Mouse (Mus musculus) 3T3-L1 (cell line): Measurements from ENCODE around the gene Lsamp.
A peak's percentile ranks its signal among the peaks of the same experiment; 100 is the strongest.
"Not testable (repeated sequence)": the region's sequence is repeated elsewhere in the genome, so short reads cannot be mapped to it uniquely, and the experiment has no call there.

Experiments used
- DNase-seq: peaks from one replicate; pipeline ENCODE4 v3.0.0-alpha.2; 2015; ENCODE audit warnings: low read depth, low spot score

Gene Lsamp

DNA sequence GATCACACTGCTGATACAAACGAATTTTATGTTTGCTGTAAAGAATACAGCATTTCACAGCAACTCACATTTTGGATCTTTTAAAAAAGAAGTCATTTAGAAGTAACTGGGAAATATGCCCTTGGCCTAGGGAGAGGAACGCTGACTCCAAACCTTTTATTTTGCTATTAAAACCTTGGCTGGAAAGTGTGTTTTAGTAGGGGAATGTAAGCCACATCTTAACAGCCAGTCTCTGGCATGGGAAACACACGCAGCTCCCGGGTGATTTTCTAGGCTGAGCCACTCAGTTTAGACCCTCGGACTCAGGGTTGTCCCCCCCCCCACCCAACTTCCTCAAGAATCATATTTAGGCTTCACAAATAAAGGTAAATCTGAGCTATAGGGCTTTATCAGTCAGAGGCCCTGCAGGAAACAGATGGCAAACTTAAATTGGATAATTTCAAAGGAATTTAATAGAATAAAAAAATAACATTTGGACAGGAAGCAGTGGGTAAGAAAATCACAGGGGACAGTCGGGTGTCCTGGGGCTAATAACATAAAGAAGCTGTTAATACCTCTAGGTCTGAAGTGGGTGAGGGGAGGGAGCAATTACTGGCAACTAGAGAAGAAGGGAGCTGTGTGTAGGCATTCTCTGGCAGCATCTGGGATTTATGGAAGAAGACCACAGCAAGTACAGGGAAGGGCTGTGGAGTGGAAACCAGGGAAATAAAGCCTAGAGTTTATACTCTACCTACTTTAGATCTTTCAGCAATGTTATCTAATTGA lies 1933.1 kb downstream of the Lsamp start:
- DNase-seq, result no peak

- DNase-seq, result no peak
Measured at GRCm38 (mm10) chr16:41929546-41929945, 1945.4 kb downstream of the Lsamp start.

- DNase-seq, result no peak
Measured at GRCm38 (mm10) chr16:41935701-41936100, 1951.5 kb downstream of the Lsamp start.

DNA sequence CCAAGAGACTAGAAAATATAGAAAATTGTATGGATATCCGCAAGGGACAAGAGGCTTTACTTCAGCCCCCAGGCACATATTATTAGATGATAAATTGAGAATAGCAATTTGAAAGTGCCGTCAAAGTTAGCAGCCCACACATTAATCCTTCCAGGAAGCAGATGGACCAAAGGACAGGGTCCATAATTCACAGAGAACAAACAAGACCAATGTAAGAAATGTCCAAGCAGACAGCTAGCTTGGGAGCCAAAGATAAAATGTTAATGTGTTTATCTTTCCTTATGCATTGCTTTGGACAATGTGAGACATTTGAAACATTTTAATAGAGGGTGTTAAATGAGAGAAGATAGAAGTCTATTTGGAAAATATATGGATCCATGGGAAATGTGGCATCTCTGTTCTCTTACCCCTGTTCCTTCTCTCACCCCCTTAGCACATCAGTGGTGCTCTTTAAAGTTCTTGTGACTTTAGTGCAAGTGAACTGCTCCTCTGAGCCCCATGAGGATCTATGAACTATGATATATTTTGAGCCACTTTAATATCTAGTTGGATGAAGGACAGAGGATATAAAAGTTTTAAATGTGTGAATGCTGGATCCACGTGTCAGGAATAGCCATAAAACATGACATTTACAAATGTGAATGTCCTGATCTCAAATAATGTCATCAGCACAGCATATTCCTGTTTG lies 1952.9 kb downstream of the Lsamp start:
- DNase-seq, result no peak

GRCm38 (mm10) chr16:41937596-41937990 lies 1953.4 kb downstream of the Lsamp start:
- no peak for DNase-seq

DNA sequence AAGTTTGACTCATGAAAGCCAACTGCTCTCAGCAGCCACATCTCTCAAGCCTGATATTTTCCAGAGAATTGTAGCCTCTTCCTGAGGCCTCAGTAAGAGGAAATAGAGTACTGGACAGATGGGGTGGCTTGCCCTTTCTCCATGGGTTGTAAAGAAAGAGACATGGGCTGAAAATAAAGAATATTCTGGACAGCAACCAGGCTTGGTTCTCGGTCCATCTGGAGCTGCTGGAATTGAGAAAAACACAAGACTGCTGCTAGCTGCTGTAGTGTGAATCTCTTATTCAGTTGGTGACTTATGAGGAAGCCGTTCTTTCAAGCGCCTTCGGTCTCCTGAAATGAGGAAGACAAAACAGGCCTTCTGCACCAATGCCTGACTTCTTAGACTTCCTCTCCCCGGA lies 1954.1 kb downstream of the Lsamp start:
- DNase-seq, result no peak

DNA sequence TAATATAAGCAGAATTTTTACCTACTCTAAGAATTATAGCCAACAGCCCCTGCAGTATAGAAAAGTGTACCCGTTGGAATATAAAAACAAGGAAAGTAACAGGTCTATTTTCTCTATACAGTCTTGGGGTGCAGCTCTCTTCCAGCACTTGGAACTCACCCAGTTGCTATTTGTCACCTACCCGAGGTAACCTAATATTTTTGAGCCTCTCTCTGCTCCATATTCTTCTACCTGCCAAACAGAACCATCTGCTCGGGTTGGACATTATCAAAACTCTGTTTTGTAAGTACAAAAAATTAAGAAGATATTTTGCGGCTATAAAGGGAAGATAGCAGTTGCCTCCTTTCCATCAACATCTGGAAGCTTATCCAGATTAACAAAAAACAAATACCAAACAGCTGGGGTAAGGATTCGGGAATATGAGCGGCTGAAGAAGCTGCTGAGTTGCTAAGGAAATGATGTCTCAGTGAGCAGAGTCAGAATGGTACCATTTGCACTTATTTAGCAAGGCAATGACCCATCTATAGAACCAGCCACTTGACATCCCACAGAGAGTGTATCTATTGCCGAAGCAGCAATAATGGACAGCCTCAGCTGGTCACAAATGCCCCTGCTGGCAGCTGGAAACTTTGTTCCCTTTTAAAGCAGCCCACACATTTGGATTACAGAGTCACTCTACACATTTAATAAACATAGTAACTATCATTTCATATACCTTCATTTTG lies 1957.6 kb downstream of the Lsamp start:
- DNase-seq, result no peak

DNA sequence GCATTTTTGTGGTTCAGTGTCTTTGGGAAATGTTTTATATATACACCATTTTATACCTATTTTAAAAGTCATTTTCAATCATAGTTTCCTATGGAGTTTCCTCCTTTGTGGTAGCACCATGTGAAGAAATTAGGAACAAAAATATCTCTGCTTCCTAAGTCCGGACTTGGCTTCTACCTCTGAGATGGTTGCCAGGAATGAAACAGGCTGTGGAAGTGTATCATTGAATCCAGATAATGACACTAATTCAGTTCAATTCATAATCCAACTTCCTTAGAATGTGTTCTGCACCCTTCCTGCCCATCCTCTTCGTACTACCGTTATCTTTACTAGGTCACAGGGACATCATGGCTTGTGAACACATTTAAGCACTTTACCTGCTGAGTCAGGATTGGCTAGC lies 1973.7 kb downstream of the Lsamp start:
- DNase-seq, result no peak

GRCm38 (mm10) chr16:41965636-41966035 lies 1981.5 kb downstream of the Lsamp start:
- DNase-seq, result no peak

DNA sequence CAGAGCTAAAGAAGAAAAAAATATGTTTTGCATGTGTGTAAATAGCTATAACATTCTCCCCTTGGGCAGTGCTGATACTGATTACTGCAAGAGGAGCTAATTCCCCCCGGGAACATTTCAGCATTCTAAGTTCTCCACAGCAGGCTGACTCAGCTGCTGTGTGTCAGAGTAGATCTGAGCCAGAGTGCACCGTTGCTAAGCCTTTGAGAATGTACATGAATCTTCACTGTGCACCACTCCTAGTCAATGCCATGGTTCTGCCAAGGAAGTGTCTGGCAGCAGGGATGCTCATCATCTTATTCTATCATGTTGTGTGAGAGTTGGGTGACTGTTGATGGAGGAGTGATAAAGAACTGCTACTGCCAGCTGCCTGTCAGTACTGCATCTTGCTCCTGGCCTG lies 1985.1 kb downstream of the Lsamp start:
- DNase-seq, result peak; percentile 14

- DNase-seq, result no peak
Measured at GRCm38 (mm10) chr16:41974866-41975719, 1990.9 kb downstream of the Lsamp start.

GRCm38 (mm10) chr16:41976897-41977296 lies 1992.7 kb downstream of the Lsamp start:
- DNase-seq, result no peak

- DNase-seq, result no peak
Measured at GRCm38 (mm10) chr16:41996956-41997355, 2012.8 kb downstream of the Lsamp start.

GRCm38 (mm10) chr16:42002925-42003324 lies 2018.8 kb downstream of the Lsamp start:
- no peak for DNase-seq

DNA sequence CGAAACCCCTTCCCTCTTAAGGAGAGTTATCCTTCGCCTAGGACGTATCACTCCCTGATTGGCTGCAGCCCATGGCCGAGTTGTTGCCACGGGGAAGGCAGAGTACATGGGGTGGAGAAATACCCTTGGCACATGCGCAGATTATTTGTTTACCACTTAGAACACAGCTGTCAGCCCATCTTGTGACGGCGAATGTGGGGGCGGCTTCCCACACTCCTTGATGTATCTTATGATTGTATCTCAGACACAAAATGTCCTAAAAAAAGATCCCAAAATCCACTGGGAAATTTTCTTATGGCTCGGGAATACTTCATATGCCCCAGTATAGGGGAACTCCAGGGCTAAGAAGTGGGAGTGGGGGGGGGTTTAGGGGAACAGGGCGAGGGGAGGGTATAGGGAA lies 2019.3 kb downstream of the Lsamp start:
- DNase-seq, result not testable (repeated sequence)

- no peak for DNase-seq
Measured at GRCm38 (mm10) chr16:42004166-42004565, 2020.0 kb downstream of the Lsamp start.

GRCm38 (mm10) chr16:42014937-42015336 lies 2030.8 kb downstream of the Lsamp start:
- DNase-seq, result no peak

DNA sequence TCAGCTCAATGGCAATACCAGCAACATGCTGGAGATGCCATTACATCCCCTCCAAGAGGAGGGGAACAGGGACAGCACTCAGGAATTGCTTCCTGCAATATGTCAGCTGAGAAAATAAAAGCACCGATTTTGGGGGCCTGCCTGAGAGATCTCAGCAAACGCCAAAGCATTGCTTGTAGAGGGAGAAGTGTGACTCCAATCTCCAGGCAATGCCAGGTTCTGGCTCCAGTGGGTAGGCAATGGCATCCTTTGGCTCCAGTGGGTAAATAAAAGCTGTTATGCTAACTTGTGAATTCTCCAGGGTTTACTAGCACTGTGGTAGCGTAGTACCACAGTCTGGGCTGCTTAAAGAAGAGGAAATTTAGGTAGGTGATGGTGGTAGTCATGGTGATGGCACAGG lies 2031.3 kb downstream of the Lsamp start:
- no peak for DNase-seq

DNA sequence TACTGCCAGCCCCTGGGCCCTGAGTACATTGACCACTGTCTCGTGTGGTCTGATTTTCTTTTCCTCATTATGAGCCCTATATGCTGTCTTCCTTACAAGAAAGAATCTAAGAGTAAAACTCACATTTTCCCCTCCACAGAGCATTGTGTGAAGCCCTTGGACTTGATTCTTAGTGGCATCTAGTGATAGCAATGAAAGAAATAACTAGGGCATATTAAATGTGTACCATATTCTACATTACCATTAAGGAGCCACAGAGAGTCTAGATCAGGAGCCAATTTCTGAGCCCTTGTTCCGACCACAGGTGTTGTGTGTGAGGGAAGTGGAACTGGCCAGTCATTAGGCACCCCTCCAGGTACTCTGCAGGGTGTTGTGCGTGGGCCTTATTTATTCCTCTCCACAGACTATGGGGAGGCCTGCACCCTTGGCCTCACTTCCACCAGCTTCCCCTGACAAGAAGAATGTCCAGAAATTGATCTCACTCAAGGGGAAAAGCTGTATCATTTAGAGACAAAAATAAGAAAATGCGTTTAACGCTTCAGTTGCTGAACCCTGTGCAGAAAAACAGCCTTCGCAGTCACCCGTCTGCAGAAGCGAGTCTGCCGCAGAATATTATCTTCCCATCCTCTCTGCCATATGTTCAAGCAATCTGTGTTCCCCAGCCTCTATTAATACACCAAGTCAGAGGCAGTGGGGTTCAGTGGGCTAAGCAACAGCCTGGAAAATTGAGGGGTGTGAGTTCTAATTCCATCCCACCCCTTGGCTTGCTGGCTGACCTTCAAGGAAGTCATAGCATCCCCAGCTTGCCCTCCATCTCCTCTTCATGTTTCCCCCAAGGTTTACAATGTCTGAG lies 2032.9 kb downstream of the Lsamp start:
- no peak for DNase-seq

DNA sequence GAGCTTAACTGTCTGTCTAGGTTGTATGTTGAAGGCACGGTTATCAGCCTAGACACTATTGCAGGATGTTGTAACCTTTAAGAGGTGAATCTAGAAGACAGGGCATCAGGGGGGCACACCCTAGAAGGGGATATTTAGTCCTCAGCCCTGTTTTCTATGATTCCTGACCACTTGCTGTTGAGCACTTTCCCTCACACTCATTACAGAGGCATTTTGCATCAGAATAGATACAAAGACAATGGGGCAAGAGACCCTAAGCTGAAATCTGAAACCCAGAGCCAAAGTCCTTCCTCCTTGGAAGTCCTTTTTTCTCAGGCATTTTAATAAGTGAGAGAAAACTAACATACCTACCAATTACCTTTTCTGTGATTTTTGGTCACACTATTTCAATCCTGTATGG lies 2038.4 kb downstream of the Lsamp start:
- no peak for DNase-seq

- DNase-seq, result no peak
Measured at GRCm38 (mm10) chr16:42032030-42032429, 2047.9 kb downstream of the Lsamp start.
